Mouse (Mus musculus) Muller cell, postnatal 12 days (primary cell): ENCODE results near the gene Apbb1ip.
A peak's percentile ranks its signal among the peaks of the same experiment; 100 is the strongest.

ENCODE experiments used
- DNase-seq: peaks from one replicate; pipeline ENCODE4 v3.0.0-alpha.2; 2015; ENCODE audit errors: inconsistent ontology term

Gene Apbb1ip

DNA sequence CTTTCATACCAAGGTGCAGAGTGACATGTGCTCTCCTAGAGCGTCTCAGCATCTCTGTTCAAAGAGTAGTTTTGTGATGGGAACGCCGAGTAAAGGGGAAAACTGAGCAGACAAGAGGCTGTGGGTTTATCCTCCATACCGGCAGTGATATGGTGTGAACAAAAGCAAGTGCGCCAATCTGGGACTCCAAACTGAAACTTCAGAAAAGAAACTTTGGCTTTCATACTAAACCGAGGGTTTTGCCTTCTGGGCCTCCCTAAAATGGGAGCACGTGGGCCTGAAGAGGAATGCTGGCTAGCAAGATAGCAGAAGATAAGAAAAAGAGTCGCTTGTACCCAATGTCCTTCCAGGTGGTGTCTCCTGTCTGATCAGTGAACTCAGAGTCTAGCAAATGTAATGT lies 1.3 kb downstream of the Apbb1ip start:
- no peak for DNase-seq

DNA sequence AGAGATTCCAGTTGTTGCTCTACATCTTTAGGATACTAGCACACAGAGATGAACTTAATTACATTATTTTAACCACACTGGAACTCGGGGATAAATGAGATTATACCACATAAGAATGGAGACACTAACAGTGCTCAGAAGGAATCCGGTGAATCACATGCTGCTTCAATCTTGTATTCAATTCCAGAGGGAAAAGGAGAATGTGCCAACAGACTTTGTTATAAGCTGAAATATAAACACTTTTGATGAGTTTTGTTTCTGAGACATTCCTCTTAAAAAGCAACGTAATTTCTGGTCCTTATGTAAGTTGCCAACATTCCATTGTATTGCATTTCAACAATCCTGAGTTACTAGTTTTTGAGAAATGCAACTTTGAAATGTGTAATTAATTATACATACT lies 1.8 kb downstream of the Apbb1ip start:
- peak; percentile 58 for DNase-seq

DNA sequence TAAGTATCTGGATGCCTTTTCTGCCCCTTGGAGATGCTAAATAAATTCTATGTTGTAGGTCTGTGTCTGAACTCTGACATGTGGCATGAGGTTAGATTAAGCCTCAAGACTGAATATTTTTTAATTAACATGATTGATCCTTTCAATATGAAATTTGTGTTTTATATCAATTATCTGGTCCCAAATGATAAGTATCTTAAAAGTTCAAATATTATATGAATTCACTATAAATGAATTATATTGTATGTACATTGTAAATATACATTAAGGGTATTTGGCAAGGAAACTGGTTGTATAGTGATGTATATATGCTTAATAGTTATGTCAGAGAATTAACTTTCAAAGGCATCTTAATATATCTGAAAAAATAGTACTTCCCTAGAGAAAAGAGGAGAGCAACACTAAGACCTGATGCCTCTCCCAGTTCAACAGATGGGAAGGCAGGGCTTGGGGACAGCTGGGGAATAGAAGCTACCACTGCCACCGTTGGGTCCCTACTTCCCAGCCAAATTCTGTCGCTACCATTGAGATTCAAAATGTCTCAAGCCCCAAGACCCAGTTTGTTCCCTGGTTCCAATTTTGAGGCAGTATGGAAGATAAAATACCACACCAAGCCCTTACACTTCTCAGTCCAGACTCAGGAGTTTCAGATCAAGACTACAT lies 2.8 kb downstream of the Apbb1ip start:
- no peak for DNase-seq

DNA sequence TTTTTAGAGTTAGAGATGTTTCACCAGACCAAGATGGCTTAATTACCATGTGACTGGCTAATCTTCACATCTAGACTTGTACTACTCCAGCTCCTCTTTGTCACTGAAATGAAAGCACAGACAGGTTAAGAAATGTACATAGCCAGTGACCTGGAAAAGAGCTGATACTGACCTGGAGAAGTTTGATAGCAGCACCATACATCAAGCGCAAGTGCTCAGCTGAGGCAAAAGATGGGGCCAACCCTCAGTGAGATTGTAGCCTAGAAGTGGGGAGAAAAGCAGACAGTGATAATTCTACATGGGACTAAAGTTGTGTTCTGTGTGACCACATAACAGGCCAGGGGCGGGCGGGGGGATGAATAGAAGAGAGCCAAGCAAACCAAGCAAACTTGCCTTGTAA lies 3.9 kb downstream of the Apbb1ip start:
- no peak for DNase-seq

DNA sequence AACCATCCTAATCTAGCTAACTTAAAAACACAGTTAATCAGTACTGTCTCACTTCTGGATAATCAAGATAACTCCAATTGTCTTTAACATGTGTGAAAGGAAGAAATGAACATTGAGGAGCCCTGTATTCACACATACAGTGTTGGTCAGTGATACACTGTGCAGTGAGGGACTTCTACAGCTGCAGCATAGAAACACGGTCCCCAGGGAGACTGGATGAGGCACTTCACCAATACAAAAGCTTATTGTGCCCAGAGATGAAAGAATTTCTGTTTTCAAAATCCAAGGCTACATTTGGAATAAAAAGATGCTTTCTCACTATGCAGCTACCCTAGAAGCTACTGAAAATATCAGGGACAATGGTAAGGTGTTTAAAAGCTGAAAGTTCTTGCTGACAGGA lies 7.0 kb downstream of the Apbb1ip start:
- no peak for DNase-seq

DNA sequence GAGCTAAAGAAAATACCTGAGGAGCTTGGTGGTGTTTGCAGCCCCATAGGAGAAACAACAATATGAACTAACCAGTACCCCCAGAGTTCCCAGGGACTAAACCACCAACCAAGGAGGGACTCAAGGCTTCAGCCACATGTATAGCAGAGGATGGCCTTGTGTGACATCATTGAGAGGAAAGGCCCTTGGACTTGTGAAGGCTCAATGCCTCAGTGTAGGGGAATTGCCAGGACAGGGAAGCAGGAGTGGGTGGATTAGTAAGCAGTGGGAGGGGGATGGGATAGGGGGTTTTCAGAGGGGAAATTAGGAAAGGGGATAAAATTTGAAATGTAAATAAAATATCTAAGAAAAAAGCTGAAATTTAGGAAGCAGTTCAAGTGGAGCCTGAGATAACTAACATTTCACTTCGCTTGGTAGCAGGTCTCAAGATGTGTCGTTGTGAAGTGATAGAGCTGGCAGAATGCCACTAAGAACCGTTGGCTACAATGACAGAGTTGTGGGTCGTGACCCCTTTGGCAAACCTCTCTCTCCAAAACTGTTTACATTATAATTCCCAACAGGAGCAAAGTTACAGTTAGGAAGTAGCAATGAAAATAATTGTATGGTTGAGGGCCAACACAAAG lies 7.6 kb downstream of the Apbb1ip start:
- DNase-seq = no peak

DNA sequence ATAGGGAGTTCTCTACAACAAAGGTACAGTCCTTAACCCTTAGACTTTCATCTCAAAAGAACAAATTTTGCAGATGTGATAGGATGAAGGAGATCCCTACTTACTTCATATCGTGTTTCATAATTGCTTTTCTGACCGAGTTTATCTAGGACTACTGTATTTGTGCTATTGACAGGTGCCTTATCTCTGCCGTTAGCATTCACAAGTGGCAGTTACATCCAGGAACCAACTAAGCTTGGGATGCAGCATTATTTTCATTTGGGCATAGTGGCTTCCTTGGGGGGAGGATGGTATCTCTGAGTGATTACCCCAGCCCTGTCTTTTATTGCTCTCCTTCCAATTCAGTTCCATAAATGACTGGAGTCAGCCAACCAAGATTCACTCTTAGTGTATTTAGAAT lies 8.2 kb downstream of the Apbb1ip start:
- no peak for DNase-seq

DNA sequence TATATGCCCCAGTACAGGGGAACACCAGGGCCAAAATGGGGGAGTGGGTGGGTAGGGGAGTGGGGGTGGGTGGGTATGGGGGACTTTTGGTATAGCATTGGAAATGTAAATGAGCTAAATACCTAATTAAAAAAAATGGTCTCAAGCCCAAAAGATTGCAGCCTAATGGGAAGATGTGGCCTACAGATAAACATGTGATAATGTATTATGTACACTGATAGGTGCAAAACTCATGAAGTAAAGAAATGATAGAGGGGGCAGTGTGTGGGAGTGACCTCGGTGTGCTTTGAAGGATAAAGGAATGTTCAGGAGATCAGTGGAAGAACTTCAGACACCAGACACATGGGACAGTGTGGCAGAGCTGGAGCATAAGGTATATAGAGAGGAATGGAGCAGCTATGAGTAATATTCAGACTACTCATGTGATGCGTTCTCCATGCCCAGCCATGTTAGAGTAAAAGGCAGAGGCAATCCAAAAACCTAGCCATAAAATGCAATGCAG lies 9.3 kb downstream of the Apbb1ip start:
- DNase-seq = no peak

DNA sequence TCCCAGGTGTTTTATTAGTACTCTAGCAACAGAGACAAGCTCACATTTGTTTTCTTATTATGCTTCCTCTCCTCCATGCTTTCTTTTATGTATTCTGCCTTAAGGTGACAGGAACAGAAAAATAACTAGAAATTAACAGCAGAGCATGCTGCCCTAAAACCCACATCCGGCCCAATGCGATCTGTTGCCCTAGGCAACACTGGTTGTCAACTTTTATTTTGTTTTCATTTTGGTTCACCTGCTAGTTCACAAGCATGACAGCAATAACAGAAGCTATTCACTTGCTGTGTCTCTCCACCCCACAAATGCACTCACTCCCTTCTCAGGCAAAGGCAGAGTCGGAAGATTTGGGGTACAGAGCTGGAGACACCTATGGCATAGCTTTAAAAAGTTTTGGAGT lies 10.3 kb downstream of the Apbb1ip start:
- DNase-seq = no peak

DNA sequence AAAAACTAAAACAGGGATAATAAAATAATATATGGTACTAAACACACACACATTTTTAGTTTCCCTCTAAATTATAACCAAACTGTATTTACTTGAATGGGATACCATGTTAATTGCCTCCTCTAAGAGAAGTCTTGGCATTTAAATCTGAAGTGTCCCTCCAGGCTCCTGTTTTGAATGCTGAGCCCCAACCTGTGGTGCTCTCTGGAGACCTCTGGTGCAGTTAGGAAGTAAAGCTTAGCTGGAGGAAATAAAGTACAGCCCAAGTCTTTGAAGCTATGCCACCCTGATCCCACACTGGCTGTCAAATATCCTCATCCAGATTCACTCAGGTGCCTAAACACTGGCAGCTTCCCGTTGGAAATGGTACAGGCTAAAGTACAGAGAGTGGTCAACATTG lies 10.9 kb downstream of the Apbb1ip start:
- no peak for DNase-seq

DNA sequence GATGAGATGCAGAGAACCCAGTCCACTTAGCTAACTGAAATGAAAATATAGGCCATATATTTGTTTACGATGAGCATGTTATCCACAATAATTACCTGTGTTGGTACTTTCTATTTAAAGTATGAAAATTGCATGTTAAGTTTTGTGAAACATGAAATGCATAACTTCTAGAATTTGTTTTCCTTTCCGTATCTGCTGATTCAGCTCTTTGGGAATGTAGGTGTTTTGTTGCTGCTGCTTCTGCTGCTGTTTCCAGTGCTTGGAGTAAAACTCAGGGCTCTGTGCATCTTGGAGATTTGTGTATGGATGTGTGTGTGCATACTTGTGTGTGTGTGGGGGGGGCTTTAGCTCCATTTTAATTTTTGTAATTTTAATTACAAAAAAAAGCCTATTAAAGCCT lies 14.8 kb downstream of the Apbb1ip start:
- no peak for DNase-seq

DNA sequence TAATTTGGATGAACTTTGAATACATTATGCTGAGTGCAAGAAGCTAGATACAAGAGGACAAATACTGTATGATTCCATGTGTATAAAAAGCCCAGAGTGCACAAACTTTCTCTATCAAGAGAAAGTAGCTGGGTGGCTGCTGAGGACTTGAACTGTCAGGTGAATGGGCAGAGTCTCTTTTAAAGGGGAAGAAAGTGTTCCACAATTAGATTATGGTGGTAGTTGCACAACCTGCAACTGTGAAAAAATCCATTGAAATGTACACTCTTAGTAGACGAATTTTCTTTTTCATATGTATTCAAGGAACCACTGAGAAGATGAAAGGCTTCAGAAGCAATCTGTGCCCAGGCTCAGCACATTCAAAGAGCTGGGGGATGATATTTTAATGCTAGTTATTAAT lies 15.7 kb downstream of the Apbb1ip start:
- no peak for DNase-seq

DNA sequence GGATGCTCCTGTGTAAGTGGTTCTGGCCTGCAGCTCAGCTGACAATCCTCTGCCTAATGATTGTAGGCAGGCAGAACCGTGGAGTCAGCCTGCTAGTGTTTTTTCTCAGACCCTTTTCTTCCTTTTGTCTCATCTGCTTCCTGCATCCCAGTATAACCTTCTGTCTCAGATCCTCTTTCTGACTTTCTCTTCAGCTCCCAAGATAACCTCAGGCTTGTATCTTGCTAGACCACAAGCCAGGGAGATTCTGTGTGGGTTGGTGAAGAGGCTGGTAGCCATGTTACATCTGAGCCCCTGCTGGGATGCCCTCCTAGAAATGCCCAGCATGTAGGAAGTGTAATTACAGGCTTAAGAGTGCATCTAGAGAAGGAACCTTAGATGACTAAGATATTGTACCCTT lies 16.5 kb downstream of the Apbb1ip start:
- no peak for DNase-seq

DNA sequence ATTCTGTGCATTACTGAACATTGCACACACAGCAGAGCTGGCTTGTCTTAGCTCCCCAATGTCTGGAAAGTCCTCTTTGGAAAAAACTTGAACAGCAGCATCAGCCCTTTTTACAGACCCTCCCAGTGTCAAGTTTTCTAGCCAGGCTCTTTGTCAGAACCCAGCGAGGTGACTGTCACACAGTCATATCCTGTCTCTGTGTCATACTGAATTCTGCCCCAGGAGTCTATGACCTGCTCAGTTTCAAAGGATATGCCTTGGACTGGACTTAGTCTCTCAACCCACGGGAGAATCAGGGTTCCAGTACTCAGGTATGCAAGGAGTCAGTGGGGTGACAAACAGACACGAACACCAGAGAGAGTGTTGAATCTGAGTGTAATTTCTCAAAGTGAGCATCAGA lies 21.2 kb downstream of the Apbb1ip start:
- no peak for DNase-seq

DNA sequence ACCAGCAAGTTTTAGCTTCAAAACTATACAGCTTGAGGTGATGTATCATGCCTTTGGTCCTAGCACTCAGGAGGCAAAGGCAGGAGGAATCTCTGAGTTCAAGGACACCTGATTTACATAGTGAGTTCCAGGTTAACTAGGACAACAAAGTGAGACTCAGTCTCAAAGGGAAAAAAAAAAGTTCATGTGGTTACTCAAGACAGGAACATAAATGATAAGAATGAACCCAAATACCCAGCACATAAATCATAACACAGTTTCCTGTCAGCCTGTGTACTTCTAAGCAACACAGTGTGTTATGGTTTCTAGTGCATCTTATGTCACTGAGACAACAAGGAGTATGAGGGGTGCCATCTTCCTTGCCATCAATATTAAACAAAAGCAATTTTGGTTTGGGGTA lies 22.6 kb downstream of the Apbb1ip start:
- no peak for DNase-seq

DNA sequence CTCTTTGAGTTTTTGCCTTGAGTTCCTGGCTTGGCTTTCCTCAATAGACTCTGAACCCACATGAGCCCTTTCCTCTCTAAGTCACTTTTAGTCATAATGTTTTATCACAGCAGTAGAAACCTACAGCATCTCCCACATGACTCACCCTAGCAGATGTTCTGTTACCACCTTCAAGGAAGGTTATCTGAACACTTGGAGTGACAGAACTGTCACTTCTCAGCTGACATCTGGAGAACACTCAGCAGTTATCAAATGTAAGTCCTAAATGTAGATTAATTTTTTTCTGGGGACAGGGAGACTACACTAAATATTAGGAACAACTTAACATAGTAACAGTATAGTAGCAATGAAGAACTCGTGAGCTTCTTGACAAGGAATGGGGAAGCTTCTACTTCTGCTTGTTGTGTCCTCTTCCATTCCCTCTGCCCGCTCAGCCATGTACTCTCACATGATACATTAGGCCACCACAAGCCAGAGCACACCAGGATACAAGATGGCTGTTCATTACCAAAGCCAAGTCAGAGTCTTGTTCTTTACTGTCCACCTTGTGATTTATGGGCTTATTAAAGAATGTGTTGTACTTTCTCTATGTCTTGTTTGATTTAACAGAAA lies 25.6 kb downstream of the Apbb1ip start:
- DNase-seq = no peak

DNA sequence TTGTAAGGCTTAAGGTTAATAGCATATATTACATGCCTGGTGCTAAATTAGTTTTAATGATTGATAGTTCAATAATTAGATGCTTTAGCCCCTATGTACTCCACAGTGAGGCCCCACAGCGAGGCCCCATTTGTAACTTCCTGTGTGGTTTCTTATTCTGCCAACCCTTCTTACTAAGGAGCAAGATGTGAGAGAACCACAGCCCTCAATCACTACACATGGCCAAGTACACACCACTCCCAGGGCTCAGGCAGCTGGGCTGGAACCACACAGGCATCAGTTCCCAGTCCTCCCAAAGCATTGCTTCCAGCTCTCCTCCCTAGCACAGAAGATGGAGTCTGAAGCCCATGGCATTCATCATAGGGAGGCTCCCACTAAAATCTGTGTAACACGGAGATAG lies 31.7 kb downstream of the Apbb1ip start:
- no peak for DNase-seq

DNA sequence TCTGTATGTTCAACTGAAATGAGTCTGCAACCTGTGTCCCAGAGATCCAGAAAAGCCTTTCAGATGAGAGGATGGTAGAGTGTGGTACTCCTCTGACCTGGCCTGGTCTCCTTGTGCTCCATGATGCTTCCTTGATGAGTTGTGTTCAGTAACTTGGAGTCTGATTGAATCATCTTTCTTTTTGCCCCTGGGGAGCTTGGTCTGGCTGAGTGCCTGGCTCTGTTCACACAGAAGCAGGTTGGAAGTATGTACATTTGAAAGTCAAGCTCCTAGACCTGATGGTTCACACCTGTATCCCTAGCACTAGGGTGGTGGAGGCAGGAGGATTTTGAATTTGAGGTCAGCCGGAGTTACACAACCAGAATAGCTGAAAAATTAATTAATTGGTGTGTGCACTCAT lies 32.7 kb downstream of the Apbb1ip start:
- DNase-seq = no peak

DNA sequence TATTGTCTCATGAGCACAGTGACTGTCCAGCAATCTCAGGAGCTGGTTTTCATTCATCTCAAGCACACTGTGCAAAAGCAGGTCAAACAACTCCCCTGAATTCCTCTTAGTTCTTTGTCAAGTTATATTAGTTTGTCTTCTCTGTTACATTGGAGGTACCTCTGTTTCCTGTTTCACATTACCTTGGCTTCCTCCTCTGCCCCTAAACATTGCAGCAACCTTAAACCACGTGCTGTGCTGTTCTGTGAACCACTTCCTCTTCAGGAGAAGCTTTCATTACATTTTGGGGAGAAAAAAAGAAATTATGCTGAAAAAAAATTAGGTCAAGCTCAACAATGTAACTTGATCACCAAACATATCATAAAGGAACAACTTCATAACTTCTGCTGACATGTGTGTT lies 33.4 kb downstream of the Apbb1ip start:
- no peak for DNase-seq

DNA sequence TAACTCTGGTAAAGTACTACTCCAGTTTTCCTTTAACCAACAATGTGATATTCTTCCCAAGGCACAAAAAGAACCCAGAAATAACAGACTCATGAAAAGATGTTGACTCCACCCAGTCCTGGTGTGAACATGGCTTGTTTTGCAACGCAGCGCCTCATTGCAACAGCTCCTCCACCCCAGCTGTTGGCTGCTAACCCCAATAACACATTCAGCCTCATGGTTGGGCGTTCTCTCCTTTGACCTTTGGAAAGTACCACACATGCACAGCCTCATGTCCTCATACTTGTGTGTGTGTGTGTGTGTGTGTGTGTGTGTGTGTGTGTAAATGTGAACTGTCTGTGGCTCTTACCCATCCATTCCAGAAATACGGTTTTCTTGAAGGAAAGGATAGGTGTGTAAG lies 37.0 kb downstream of the Apbb1ip start:
- DNase-seq = no peak

DNA sequence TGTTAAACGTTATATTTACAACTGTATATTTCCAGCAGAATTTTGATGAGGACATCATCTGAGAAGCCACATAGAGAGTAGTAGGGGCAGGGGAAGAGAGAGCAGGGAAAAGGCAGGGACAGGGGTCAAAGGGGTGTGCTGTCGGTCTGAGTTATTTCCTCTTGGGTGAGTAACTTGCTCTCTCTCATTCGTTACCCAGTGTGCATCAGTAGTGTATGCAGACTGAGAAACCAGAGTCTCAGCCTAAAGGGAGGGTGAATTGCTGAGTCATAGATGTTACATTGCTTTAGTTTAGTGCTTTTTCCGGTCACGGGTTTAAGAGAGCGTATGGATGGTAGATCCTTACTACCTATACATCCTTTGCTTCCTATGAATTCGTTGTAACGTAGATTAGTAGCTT lies 37.6 kb downstream of the Apbb1ip start:
- no peak for DNase-seq

DNA sequence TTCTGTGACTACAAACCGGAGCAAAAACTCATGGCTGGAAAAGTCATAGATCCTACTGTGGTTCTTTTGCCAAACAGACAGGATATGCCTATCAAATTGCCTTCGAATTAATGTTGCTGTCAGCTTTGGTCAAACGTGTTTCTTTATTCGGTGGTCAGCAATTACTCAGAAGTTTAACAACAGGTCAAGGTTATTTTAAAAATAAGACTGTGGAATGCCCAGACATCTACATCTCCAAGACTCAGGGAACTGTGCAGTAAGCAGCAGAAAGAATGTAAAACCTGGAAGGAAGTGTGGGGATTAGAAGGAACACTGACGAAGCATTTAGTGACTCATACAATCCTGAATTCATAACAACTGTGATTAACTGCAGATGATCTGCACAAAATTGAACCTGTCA lies 40.0 kb downstream of the Apbb1ip start:
- no peak for DNase-seq

DNA sequence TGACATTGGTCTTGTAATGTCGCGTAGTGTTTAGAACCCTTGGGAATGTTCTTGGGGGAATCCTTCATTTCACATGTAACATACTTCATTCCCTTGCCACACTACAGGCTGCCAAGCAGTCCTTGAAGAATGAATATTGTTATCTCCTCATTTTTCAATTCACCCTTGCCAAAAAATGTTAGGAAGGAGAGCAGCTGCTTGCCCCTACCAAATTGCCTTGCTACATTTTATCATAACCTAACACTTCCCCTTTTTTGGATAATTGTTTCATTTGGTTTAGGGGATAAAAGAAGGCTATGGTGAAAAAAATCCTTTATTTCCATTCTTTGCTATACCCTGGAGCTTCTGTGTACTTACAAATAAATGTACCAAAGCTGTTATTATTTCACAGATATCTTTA lies 41.8 kb downstream of the Apbb1ip start:
- no peak for DNase-seq
